Mouse (Mus musculus): ENCODE results near the gene Igsf9b. TPM values are rescaled to one million over a fixed set of nuclear protein-coding genes. Genes with fewer than 3 reads are reported as not detected.
A peak's percentile ranks its signal among the peaks of the same experiment; 100 is the strongest.

Gene Igsf9b
- polyA plus RNA-seq, 1 experiment from 2014 or later, result 4.4 TPM

DNA sequence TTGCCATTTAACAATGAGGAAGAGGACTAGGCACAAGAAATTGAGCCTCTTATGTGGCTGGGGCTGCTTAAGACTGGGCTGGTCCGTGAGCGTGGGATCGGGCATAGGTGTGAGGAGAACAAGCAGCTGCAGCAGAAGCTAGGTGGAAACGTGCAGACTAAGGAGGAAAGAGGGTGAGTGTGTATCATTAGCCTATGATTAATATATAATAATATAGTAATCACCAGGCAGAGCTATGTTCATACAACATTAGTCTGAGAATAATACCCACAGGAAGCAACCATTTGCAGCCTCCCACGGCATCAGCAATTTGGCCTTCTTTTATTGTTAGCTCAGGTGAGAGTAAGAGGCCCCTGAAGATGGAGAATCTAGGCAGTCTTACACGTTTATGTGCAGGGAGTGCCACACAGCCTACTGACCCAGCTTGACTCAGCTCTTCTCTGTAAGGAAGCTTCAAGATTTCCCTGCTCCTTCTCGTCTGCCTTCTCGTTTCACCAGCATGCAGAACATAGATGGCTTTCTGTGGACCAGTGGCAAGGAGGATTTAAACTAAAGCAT, 22.6 kb upstream of the Igsf9b start:
- Histone ChIP-seq H3K36me3 (no peaks in the 10 kb centered on the region), H3K4me1 (replicated peaks) (no peaks in the 10 kb centered on the region), H3K4me3 (replicated peaks) (no peak overlapping the region), H3K27ac (no peak overlapping the region), H3K4me2 (replicated peaks) (no peak overlapping the region), H3K9ac (no peak overlapping the region), H3K27me3 (replicated peaks) (no peaks in the 10 kb centered on the region), H3K9me3 (no peaks in the 10 kb centered on the region)
- WGBS, result 71% methylated on average over 8 of the region's 8 CpGs
- no peak for ATAC-seq

DNA sequence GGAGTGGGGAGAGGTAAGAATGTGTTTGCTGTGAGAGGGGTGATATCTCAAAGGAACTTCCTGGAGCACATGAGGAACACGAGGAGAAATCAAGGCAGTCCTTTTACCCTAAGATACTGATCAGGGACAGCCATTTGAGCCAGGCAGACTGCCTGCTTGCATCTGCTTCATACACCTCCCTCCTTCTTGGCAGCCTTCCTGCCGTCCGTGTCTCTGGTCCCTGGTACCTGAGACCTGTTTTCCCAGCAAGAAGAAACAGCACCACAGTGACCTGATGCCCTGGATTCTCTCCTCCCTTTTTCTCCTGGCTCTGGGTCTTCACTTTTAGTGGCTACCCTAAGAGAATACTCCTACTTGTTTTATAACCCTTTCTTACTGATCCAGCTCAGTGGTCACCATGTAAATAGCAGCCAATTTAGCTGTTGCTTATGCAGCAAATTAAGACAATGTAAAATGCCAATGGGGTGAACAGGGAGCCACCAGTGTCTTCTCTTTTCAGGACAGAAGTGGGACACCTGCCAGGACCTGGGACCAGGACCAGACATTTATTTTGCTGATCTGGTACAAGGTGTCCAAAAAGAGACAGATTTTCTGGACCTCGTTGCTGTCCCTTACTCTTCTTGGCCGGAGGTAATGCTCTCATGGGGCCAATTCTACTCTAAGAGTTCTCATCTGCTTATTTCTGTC, 21.5 kb upstream of the Igsf9b start:
- H3K4me3 ChIP-seq (replicated peaks), result no peak overlapping the region
- H3K36me3 ChIP-seq, result no peaks in the 10 kb centered on the region
- H3K27ac ChIP-seq, result no peak overlapping the region
- no peaks in the 10 kb centered on the region for H3K9me3 ChIP-seq
- no peak for ATAC-seq
- no peaks in the 10 kb centered on the region for H3K27me3 ChIP-seq (replicated peaks)
- WGBS, result 57% methylated on average over 5 of the region's 5 CpGs
- H3K4me1 ChIP-seq (replicated peaks), result no peaks in the 10 kb centered on the region
- H3K4me2 ChIP-seq (replicated peaks), result no peak overlapping the region
- H3K9ac ChIP-seq, result no peak overlapping the region

DNA sequence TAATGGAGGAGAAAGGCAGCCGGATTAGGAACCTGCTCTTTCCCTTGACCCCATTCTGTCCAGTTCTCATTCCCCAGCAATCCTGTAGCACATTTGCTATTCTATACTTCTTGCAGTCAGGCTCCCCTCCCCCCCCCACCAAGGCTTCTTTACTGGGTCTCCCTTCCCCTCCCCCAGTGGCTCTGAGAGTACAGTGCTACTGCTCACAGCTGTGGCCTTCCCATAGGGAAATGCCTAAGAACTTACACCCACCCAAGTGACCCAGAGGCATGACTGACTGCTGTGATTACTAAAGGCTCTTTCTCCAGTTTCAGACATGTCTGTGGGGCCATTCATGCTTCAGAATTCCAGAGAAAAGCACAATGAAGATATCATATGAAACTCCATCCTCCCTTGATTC, 20.0 kb upstream of the Igsf9b start:
- WGBS, result 68% methylated on average over 1 of the region's 1 CpGs
- ATAC-seq, result no peak

DNA sequence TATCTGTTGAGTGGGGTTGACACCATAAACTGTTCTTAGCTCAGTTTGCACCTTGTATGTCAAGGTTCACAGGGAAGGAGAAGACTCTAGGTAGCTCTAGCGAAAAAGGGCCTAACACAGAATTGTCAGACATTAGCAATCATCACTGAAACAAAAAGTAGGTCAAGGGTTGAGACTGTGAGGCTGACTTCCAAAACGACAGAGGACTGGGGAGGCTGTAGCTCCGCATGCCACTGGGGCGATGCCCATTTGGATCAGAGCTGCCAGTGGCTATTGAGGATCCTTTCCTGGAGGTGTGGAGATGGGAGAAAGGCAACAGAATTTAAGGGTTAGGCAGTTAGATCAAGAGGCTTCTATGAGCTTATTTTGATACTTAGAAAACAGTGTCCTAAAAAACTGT, 18.0 kb upstream of the Igsf9b start:
- Histone ChIP-seq H3K9me3 (no peaks in the 10 kb centered on the region), H3K36me3 (no peaks in the 10 kb centered on the region), H3K27ac (no peak overlapping the region), H3K4me2 (replicated peaks) (no peak overlapping the region), H3K27me3 (replicated peaks) (no peaks in the 10 kb centered on the region), H3K4me3 (replicated peaks) (no peak overlapping the region), H3K9ac (no peak overlapping the region), H3K4me1 (replicated peaks) (no peaks in the 10 kb centered on the region)
- no peak for ATAC-seq
- WGBS, result 67% methylated on average over 4 of the region's 4 CpGs

More for the DNA sequence above, 20.0 kb upstream of the Igsf9b start:
- Histone ChIP-seq H3K27ac (no peak overlapping the region), H3K9me3 (no peaks in the 10 kb centered on the region), H3K27me3 (replicated peaks) (no peaks in the 10 kb centered on the region), H3K4me2 (replicated peaks) (no peak overlapping the region), H3K36me3 (no peaks in the 10 kb centered on the region), H3K9ac (no peak overlapping the region), H3K4me1 (replicated peaks) (no peaks in the 10 kb centered on the region), H3K4me3 (replicated peaks) (no peak overlapping the region)

DNA sequence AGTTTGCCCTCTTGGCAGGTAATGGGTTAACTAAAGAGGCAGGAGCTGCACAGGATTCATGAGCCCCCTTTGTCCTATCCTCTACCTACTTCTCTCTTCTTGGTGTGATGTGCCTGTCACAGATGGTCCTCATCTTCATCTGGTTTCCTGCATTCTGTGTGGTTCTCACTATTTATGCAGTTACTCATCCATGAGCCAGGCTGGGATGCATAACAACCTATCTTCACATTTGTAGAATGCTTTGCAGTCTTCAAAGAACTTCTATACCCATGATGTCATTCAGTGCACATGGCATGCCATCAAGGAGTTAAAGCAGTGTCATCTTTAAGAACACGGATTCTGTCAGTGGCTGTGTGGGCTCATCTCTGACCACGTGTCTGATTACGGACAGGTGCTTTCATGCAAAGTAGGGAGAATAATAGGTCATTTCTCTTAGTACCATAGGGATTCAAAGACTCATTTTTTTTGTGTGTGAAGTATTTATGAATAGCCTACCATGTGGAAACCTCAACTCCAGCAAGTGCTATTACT, 13.2 kb upstream of the Igsf9b start:
- H3K4me3 ChIP-seq (replicated peaks), result no peak overlapping the region
- no peak overlapping the region for H3K4me2 ChIP-seq (replicated peaks)
- H3K36me3 ChIP-seq, result no peaks in the 10 kb centered on the region
- ATAC-seq, result no peak
- H3K27me3 ChIP-seq (replicated peaks), result no peaks in the 10 kb centered on the region
- H3K4me1 ChIP-seq (replicated peaks), result no peaks in the 10 kb centered on the region
- WGBS, result 61% methylated on average over 3 of the region's 3 CpGs
- no peak overlapping the region for H3K27ac ChIP-seq
- no peaks in the 10 kb centered on the region for H3K9me3 ChIP-seq
- H3K9ac ChIP-seq, result no peak overlapping the region

DNA sequence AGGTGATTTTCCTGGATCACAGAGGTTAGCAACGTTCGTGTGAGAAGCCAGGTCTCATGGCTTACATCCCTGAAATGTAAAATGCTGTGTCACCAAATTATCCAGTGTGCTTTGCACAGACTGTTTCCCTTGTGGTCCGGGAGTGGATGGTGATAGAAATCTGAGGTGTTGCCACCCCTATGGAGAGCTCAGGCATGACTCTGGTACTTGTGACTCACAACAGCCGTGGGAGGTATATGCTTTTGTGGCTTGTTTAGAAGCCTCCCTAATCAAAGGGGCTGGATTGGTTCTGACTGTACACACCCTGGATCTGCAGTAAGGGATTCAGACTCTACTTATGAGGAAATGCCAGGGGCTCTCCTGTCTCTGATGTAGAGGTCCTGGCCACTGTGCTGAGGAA, 12.7 kb upstream of the Igsf9b start:
- no peak overlapping the region for H3K9ac ChIP-seq
- H3K4me2 ChIP-seq (replicated peaks), result no peak overlapping the region
- no peaks in the 10 kb centered on the region for H3K36me3 ChIP-seq
- no peak for ATAC-seq
- H3K9me3 ChIP-seq, result no peaks in the 10 kb centered on the region
- no peaks in the 10 kb centered on the region for H3K27me3 ChIP-seq (replicated peaks)
- H3K27ac ChIP-seq, result no peak overlapping the region
- WGBS, result 62% methylated on average over 4 of the region's 4 CpGs
- no peaks in the 10 kb centered on the region for H3K4me1 ChIP-seq (replicated peaks)
- no peak overlapping the region for H3K4me3 ChIP-seq (replicated peaks)

DNA sequence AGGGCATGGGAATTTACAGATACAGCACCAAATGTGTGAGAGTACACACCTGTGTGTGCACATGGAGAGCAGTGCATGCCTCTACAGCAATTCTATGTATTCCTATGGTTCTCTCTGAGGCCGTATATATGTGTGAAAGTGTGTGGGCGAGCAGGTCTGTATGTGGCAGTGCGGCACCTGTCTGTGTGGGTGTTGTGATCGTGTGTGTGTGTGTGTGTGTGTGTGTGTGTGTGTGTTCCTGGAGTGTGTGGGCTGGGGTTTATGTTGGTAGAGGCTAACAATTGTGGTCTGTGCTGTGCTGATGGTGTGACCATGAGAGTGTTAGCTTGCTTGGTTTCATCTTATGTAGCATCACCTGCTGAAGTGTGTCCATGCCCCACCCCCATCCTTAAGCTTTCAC, 12.1 kb upstream of the Igsf9b start:
- Histone ChIP-seq H3K4me1 (replicated peaks) (no peaks in the 10 kb centered on the region), H3K27ac (no peak overlapping the region), H3K36me3 (no peaks in the 10 kb centered on the region), H3K4me2 (replicated peaks) (no peak overlapping the region), H3K27me3 (replicated peaks) (no peaks in the 10 kb centered on the region), H3K9ac (no peak overlapping the region), H3K4me3 (replicated peaks) (no peak overlapping the region), H3K9me3 (no peaks in the 10 kb centered on the region)
- WGBS, result 90% methylated on average over 4 of the region's 4 CpGs
- no peak for ATAC-seq

DNA sequence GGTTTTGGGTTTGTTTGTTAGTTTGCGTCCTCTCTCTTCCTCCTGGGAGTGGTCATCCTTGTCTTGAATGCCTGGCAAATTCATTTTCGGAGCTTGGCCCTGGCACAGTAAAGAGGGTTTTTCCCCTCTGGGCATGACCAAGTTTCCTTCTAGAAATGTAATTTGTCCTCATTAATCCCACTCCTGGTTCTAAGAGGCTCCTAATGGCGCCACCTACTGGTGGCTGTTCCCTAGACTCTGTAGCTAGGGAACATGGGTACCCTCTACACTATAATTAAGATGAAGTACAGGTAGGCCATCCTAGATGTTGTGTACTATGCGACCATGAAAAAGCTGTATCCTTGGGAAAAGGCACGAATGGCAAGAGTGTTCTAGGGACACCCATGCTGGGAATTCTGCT, 11.6 kb upstream of the Igsf9b start:
- Histone ChIP-seq H3K27ac (no peak overlapping the region), H3K36me3 (no peaks in the 10 kb centered on the region), H3K27me3 (replicated peaks) (no peaks in the 10 kb centered on the region), H3K4me1 (replicated peaks) (no peaks in the 10 kb centered on the region), H3K9me3 (no peaks in the 10 kb centered on the region), H3K9ac (no peak overlapping the region), H3K4me2 (replicated peaks) (no peak overlapping the region), H3K4me3 (replicated peaks) (no peak overlapping the region)
- no peak for ATAC-seq
- WGBS, result 42% methylated on average over 5 of the region's 5 CpGs

DNA sequence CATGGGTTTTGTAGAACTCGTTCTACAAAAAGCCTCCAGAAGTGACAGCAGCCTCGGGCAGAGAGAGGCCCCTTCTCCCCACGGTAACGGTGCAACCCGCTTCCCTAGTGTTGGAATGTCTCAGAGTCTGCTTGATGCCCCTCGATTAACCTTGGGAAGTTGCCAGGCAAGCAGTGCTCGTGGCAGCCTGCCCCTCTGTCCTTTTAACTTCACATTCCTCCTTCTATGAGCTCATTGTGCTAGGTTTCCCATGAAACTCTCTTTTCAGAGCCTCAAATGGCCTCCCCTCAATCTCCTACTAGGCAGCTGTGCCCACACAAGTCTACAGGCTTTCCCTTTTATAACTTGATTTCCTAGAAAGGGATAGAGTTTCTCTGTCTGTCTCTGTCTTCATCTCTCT, 10.6 kb upstream of the Igsf9b start:
- no peaks in the 10 kb centered on the region for H3K9me3 ChIP-seq
- ATAC-seq, result peak; percentile 61; the same call in 1 of the 2 replicates
- WGBS, result 30% methylated on average over 7 of the region's 7 CpGs
- H3K36me3 ChIP-seq, result no peaks in the 10 kb centered on the region
- no peak overlapping the region for H3K9ac ChIP-seq
- H3K27ac ChIP-seq, result no peak overlapping the region
- no peaks in the 10 kb centered on the region for H3K27me3 ChIP-seq (replicated peaks)
- no peaks in the 10 kb centered on the region for H3K4me1 ChIP-seq (replicated peaks)
- H3K4me2 ChIP-seq (replicated peaks), result no peak overlapping the region
- H3K4me3 ChIP-seq (replicated peaks), result no peak overlapping the region

DNA sequence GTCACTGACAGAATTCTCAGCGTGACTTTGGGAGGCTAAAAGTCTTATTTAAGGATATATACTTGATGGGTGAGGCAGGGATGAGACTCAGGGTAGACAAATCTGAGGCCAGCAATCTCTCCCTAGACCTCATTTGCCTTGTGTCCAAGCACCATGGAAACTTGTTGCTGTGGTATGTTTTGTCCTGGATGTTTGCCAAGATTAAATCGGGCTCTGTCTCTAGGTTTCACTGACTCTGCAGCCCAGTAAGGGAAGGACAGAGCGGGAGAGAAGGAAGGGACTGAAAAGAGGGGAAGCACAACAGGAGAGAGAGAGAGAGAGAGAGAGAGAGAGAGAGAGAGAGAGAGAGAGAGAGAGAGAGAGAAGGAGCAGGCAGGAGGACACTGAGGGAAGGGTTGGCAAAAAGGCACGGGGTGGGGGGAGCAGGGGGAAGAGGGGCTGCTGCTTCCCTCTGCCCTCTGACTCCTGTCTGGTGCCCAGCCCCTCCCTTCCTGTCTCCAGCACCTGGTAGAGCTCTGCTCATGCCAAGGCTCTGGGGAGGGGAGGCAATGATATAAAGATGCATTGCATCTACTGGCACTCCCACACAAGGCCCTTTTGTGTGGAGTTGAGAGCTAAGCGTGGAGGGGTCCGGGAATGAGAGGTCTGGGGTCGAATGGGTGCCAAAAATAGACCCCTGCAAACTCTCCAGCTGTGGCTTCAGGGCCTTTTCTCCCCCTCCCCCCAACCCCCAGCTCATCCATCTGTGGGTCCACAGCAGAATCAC, 9.3 kb upstream of the Igsf9b start:
- Histone ChIP-seq H3K9me3 (no peaks in the 10 kb centered on the region), H3K27ac (no peak overlapping the region), H3K9ac (no peak overlapping the region), H3K27me3 (replicated peaks) (no peaks in the 10 kb centered on the region), H3K4me3 (replicated peaks) (no peak overlapping the region), H3K4me2 (replicated peaks) (no peak overlapping the region), H3K36me3 (no peaks in the 10 kb centered on the region), H3K4me1 (replicated peaks) (no peaks in the 10 kb centered on the region)
- ATAC-seq, result peak; percentile 55
- 46% methylated on average over 7 of the region's 7 CpGs for WGBS

DNA sequence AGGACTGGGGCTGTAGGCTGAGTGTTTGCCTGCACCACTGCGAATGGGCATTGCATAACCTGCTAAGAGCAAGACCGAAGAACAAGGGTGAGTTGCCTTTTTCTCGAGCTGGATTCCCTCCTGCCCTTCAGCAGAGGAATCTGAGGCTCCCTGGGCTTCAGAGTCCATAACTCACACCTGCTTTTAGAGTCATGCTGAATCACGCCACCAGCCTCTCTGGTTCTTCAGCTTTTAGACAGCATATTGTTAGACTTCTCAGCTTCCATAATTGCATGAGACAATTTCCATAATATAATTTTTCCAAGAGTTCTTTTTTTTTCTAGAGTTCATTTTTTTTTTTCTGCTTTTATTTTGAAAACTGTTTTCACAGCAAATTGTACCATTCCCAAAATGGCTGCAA, 4.6 kb upstream of the Igsf9b start:
- Histone ChIP-seq H3K4me1 (replicated peaks) (0 out of 2 replicates have a peak, but pooled peaks cover 3% of the 10 kb centered on the region), H3K4me2 (replicated peaks) (no peak overlapping the region), H3K27me3 (replicated peaks) (peaks cover 5% of the 10 kb centered on the region), H3K27ac (no peak overlapping the region), H3K4me3 (replicated peaks) (no peak overlapping the region), H3K9ac (no peak overlapping the region), H3K36me3 (no peaks in the 10 kb centered on the region), H3K9me3 (no peaks in the 10 kb centered on the region)
- 66% methylated on average over 4 of the region's 4 CpGs for WGBS
- no peak for ATAC-seq

DNA sequence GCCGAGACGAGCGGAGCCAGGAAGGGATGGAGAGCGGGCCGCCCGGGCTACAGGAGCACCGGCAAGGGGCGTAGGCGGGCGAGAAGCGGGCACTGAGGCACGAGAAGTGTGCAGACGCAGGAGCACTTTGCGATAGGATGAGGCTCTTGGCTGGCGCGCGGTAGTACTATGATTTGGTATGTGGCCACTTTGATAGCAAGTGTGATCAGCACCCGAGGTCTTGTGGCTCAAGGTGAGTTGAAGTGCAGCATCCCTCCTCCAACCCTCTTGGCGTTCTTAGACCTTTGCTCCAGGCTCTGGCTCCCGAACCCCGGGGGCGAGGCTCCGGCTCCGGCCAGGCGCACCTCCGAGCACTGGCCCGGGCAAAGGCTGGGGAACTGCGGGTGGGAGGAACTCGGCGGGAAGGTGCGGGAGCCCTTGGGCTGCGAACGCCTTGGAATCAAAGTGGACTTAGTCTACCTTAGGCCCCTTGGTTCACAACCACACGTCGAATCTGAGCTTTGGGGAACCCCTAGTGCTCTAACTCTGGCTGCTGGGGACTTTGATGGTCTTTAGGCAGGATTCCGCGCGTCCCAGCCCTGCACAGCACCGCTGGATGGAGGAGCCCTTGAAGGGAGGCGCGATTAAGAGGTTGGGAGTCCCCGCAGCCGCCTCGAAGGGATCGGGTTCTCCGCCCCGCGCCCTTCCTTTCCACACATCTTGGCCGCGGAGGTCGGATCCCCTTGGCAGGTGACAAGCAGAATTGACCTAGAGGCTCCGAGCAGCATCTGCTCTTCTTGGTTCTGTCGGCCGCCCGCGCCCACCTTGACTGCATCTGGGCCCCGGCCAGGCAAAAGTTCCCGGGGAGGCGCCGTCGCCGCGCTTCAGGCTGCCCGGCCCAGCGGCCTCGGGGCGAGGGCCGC, 533 bp downstream of the Igsf9b start:
- H3K27ac ChIP-seq, result peak overlapping the region; percentile 34; the same call in 1 of the 2 replicates
- H3K4me2 ChIP-seq (replicated peaks), result peak overlapping the region; percentile 93

More for the DNA sequence above, 533 bp downstream of the Igsf9b start:
- WGBS, result under 1% methylated on average over 68 of the region's 68 CpGs
- Histone ChIP-seq H3K4me1 (replicated peaks) (0 out of 2 replicates have a peak, but pooled peaks cover 9% of the 10 kb centered on the region), H3K36me3 (no peaks in the 10 kb centered on the region), H3K9ac (peak overlapping the region; percentile 54), H3K27me3 (replicated peaks) (peaks cover 24% of the 10 kb centered on the region), H3K9me3 (no peaks in the 10 kb centered on the region), H3K4me3 (replicated peaks) (peak overlapping the region; percentile 73)
- peak; percentile 32 for ATAC-seq
